Mouse (Mus musculus): ENCODE data around the gene Mpst.

- no peak for TF ChIP-seq CTCF (IDR thresholded peaks at IDR 0.05; ENCODE audit: borderline replicate concordance, insufficient read depth, low read depth, low read length)
- TF ChIP-seq POLR2A (IDR thresholded peaks at IDR 0.05; ENCODE audit: borderline replicate concordance, insufficient read depth, low read length) = no peak
Observed at GRCm38 (mm10) chr15:78380741-78381140, 25.5 kb upstream of the Mpst start.

Data from cerebellum, adult 2 months (tissue).